Mouse (Mus musculus): ENCODE results near the gene Lilra6.
"Not testable (repeated sequence)": the region's sequence is repeated elsewhere in the genome, so short reads cannot be mapped to it uniquely, and the experiment has no call there.

The Lilra6 gene

DNA sequence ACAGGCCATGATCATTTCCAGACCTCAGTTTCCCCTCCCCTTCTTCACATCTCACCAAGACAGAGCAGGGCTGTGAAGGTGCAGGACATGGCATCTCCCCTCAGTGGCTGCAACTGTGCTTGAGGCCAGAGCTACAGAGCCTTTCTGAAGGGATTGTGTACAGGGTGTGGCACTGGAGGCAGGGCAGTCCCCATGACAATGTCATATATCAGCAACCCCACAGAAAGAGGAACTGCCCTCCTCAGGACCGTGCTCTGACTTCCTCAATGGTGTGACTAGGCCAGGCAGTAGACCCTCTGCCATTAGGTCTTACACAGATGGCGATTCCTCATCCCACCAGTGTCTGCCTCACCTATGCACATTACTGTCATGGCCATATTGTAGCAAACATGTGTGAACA is at the start of gene Lilra6:
Lilra6 (minus strand) TSS at position 117 of the 400 bp plus-strand sequence.
- not testable (repeated sequence) for DNase-seq (ENCODE audit: low spot score in 2 of 2)

- no peak for DNase-seq (ENCODE audit: low spot score in 2 of 2)
These were observed 46.7 kb upstream of the Lilra6 start for GRCm38 (mm10) chr7:3962017-3962416.

GRCm38 (mm10) chr7:3957387-3957786 is 42.1 kb upstream of the Lilra6 start:
- no peak for DNase-seq (ENCODE audit: low spot score in 2 of 2)

DNA sequence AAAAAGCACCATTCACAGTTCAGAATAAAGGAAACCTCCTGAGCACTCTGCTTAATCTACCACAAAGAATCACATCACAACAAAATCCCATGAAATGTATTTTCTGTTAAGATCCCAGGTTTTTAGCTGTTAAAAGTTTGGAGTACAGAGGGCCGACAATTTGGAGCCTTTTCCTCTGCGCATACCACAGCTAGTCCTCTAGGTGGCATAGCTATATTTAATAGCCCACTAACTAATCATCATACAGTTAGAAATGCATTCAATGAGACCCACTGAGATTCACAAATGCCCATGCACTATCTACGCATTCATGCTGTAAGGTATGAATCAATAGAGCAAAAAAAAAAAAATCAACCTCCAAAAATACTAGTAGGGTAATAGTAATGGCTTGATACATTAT is 33.9 kb upstream of the Lilra6 start:
- DNase-seq (ENCODE audit: low spot score in 2 of 2): no peak

DNA sequence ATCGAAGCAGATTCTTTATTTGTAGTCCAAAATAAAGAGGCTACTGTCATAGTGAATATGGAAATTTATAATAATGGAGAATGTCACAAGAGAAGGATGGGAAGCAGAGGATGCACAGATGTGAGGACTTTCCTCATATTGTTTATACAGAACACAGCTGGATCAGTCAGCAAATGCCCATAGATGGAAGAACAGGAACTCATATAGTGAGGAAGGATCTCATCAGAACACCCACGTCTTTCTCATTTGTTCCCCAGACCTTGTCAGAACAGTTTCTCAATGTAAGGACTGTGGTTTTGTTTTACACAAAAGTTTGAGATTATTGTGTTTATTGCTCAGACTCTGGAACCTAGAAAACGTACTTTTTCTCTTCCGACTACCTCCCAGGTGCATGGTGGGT is 32.9 kb upstream of the Lilra6 start:
- no peak for DNase-seq (ENCODE audit: low spot score in 2 of 2)

DNA sequence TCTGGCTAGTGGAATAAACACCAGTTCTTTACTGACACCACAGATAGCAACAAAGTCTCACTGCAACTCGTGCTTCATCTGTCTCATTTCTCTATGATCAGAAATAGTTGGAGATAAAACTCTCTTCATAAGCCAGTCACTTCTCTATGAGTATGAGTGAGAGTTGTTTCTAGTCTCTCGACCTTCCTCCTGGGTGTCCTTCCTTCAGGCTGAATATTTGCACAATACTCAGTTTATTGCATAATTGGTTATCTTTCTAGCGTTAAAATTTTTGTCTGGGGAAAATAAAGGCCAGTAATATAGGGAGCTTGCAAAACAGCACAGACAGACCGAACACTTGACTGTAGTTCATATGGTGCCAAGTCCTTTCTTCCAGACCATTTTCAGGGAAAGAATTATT is 30.8 kb upstream of the Lilra6 start:
- no peak for DNase-seq (ENCODE audit: low spot score in 2 of 2)

GRCm38 (mm10) chr7:3940915-3941314 is 25.6 kb upstream of the Lilra6 start:
- no peak for DNase-seq (ENCODE audit: low spot score in 2 of 2)

DNA sequence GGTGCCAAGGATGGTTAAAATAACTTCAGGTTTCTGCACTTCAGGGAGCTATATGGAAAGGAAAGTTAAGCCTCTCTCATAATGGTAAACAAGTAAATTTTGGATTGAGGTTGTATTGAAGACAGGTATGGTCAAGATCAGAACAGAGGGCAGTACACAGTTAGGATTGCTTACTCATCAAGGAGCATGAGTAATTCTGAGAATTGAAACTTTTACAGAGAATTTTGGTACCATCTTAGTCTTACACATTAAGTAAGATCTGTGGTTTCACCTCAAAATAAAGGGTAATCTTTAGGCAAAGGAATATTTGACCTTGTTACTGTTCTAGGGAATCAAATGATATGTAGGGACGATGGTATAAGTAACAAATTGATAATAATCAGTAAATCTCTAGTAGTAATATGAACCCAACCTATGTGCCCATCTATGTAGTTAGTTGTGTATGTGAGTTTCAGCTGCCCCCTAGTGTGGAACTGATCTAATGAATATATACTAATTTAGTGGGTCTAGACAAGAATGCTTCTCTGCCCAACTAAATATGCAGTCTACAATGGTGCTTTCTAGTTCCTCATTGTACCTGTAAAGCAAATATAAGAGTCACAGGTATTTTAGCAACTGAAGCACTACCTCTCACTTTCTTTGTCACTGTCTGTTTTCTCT is 24.7 kb upstream of the Lilra6 start:
- DNase-seq (ENCODE audit: low spot score in 2 of 2): no peak

DNA sequence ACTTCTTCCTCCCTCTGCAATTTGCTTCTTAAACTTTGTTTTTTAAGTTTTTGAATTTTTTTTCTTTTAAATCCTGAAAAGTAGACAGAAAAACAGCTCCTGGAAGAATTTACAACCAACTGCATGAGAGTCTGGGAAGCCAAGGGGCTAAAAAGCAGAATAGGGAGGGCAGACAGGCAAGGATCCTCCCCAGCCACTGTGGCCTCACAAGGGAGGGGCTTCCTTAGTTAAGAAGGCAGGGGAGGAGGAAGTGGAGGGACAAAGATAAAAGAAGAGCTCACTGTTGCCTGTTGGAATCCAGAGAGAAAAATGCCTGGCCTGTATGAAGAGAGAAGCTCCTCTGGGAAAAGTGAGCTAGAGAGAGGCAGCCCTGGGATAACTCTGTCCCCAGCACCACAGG is 20.2 kb upstream of the Lilra6 start:
- DNase-seq (ENCODE audit: low spot score in 2 of 2): not testable (repeated sequence)

DNA sequence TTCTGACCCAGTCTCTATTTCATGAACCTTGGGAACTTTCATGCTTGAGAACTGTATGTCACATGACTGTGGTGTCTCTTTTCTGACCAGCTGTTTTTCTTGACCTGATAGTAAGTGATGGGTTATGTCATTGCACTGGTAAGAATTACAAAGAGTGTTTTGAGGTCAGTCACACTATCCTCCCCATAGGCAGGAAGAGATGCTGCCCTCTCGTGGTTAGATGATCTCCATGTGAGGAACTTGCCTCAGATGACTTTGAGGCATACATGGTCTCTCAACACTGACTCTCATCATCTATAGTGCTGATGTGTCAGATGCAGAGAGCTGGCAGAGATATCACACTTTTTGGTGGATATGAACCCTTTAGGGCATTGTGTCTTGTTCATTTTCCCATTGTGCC is 11.6 kb downstream of the Lilra6 start:
- no peak for DNase-seq (ENCODE audit: low spot score in 2 of 2)

GRCm38 (mm10) chr7:3898036-3898590 is 17.2 kb downstream of the Lilra6 start, which contains the start of gene Gm14548:
Gene Gm14548, minus strand, starts transcription at chr7:3898120.
- DNase-seq (ENCODE audit: low spot score in 2 of 2): not testable (repeated sequence)

GRCm38 (mm10) chr7:3875032-3875431 is 40.3 kb downstream of the Lilra6 start:
- DNase-seq (ENCODE audit: low spot score in 2 of 2): not testable (repeated sequence)
